Mouse (Mus musculus) hindbrain, embryonic 15.5 days (tissue): ENCODE data around the gene 2310011J03Rik. TPM values are rescaled to one million over a fixed set of nuclear protein-coding genes. Genes with fewer than 3 reads are reported as not detected.

Experiments
- ATAC-seq: fragments of 200-750 bp; cut with Nextera tagmentation; 2 replicates; pipeline ENCODE4 v1.8.0; 2017; ENCODE audit warnings: low read depth, moderate number of reproducible peaks, moderate TSS enrichment; ENCODE audit not compliant: low FRiP score
- H3K27ac ChIP-seq: fragments of 300-500 bp; sonication (generic); replicated peaks from 2 replicates; pipeline ENCODE4 v1.5.1; 2015; ENCODE audit warnings: mild to moderate bottlenecking, inconsistent platforms
- H3K27me3 ChIP-seq: fragments of 300-500 bp; sonication (generic); 2 replicates; pipeline ENCODE4 v1.6.1; 2015; ENCODE audit warnings: control low read depth, inconsistent platforms
- H3K36me3 ChIP-seq: fragments of 300-500 bp; sonication (generic); 2 replicates; pipeline ENCODE4 v1.6.1; 2015; ENCODE audit warnings: control low read depth, inconsistent platforms
- H3K4me1 ChIP-seq: fragments of 300-500 bp; sonication (generic); replicated peaks from 2 replicates; pipeline ENCODE4 v1.6.1; 2015; ENCODE audit warnings: control low read depth, inconsistent platforms
- H3K4me2 ChIP-seq: fragments of 300-500 bp; sonication (generic); 2 replicates; pipeline ENCODE4 v1.6.1; 2015; ENCODE audit warnings: moderate library complexity, mild to moderate bottlenecking, inconsistent platforms
- H3K4me3 ChIP-seq: fragments of 300-500 bp; sonication (generic); 2 replicates; pipeline ENCODE4 v1.5.1; 2015; ENCODE audit warnings: mild to moderate bottlenecking, inconsistent platforms
- H3K9ac ChIP-seq: fragments of 300-500 bp; sonication (generic); 2 replicates; pipeline ENCODE4 v1.6.1; 2015; ENCODE audit warnings: inconsistent platforms
- H3K9me3 ChIP-seq: fragments of 300-500 bp; sonication (generic); 2 replicates; pipeline ENCODE4 v1.6.1; 2016; ENCODE audit warnings: control low read depth, inconsistent platforms
- WGBS: fragments of 180-500 bp; shearing (Covaris S2); methylation state at CpG from one replicate; pipeline ENCODE4 v1.1.7; 2015; 5-methylcytosine and 5-hydroxymethylcytosine counted together
- polyA plus RNA-seq: library from polyadenylated mRNA; unstranded; fragments of >200 nt; fragmentation: Nextera tagmentation; extraction: Ambion mirVana; gene quantifications from 2 replicates; pipeline ENCODE4 v1.2.1, GENCODE M21; 2015

Gene 2310011J03Rik
- polyA plus RNA-seq, 1 experiment from 2014 or later, result 30.1 TPM

- WGBS, result 1% methylated on average over 46 of the region's 46 CpGs
- H3K9ac ChIP-seq, result peak overlapping the region; percentile 51
- no peaks in the 10 kb centered on the region for H3K27me3 ChIP-seq
- no peaks in the 10 kb centered on the region for H3K9me3 ChIP-seq
- H3K27ac ChIP-seq, result no peak overlapping the region; the same call in 1 of the 2 replicates
- ATAC-seq, result 0 out of 2 replicates have a peak, but pooled peaks have one; percentile 9
- H3K36me3 ChIP-seq, result no peaks in the 10 kb centered on the region
- peak overlapping the region; percentile 50 for H3K4me3 ChIP-seq
- H3K4me2 ChIP-seq, result peak overlapping the region; percentile 93
- peaks cover 26% of the 10 kb centered on the region for H3K4me1 ChIP-seq
These were observed 3.2 kb upstream of the 2310011J03Rik start for GRCm38 (mm10) chr10:80323261-80324119.

DNA sequence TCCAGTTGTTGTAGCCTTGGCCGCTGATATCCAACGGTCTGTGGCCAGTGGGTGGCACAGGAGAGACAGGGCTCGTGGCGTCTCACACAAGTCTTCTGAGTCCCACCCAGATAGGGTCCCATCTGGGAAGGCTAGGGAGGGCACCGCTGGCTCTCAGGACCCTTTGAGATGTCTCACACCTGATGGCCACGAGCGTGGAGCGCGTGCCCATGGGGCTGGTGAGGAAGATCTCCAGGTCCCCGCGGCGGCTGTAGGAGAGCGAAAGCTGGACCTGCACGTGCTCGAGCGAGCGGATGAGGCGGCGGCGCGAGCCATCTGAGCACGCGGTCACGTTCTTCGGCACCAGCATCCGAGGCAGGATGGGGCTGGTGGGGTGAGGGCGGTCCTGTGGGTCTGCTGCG, 2.5 kb upstream of the 2310011J03Rik start:
- WGBS, result 3% methylated on average over 28 of the region's 28 CpGs
- peaks cover 28% of the 10 kb centered on the region for H3K4me1 ChIP-seq
- peaks cover 1% of the 10 kb centered on the region; the same call in 1 of the 2 replicates for H3K36me3 ChIP-seq
- peak overlapping the region; percentile 50 for H3K4me3 ChIP-seq
- H3K27me3 ChIP-seq, result no peaks in the 10 kb centered on the region
- H3K9ac ChIP-seq, result peak overlapping the region; percentile 51
- H3K4me2 ChIP-seq, result peak overlapping the region; percentile 93
- 0 out of 2 replicates have a peak, but pooled peaks have one; percentile 3 for ATAC-seq
- no peak overlapping the region for H3K27ac ChIP-seq
- H3K9me3 ChIP-seq, result no peaks in the 10 kb centered on the region

DNA sequence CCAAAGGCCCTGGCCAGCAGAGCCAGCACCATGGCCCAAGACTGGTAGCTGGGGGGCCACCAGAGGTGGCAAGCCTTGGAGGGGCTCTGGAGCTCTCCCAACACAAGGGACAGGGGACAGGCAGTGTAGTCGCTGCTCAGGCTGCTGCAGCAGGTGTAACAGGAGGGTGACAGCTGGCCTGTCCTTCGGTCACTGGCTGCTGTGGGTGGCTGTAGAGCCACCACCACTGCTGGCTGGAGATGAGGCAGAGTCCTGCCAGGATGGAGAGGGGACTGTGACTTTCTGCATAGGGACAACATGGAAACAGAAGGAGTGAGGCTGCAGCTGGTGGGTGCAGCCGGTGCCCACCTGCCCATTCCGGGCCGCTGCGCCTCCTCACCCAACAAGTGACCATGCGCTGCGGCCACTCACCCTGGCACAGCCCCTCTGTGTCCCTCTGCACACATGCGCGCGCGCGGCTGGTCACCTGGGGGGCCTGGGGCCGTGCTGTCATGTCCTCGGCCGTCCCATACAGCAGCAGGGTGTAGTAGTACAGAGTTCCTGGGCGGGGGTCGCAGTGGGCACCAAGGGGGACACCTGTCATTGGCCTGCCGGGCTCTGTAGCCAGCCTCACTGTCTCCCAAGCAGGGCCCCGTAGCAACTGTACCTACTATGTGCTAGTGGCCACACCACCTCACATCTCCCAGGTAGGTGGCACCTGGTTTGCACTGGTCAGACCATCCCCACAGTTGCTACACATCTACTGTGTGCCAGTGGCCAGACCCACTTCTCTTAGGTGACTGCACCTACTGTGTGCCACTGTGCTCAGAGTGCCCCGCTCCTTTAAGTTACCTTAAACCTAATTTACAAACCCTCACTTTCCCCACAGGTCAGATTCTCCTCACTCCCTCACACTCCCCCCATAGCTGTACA, 1.6 kb upstream of the 2310011J03Rik start:
- peaks cover 10% of the 10 kb centered on the region for H3K36me3 ChIP-seq
- no peak overlapping the region for H3K9ac ChIP-seq
- H3K27me3 ChIP-seq, result no peaks in the 10 kb centered on the region
- H3K4me3 ChIP-seq, result peak overlapping the region; percentile 50; the same call in 1 of the 2 replicates
- WGBS, result 90% methylated on average over 21 of the region's 21 CpGs
- no peaks in the 10 kb centered on the region for H3K9me3 ChIP-seq
- no peak overlapping the region for H3K27ac ChIP-seq
- ATAC-seq, result no peak
- peaks cover 28% of the 10 kb centered on the region for H3K4me1 ChIP-seq
- peak overlapping the region; percentile 93 for H3K4me2 ChIP-seq

DNA sequence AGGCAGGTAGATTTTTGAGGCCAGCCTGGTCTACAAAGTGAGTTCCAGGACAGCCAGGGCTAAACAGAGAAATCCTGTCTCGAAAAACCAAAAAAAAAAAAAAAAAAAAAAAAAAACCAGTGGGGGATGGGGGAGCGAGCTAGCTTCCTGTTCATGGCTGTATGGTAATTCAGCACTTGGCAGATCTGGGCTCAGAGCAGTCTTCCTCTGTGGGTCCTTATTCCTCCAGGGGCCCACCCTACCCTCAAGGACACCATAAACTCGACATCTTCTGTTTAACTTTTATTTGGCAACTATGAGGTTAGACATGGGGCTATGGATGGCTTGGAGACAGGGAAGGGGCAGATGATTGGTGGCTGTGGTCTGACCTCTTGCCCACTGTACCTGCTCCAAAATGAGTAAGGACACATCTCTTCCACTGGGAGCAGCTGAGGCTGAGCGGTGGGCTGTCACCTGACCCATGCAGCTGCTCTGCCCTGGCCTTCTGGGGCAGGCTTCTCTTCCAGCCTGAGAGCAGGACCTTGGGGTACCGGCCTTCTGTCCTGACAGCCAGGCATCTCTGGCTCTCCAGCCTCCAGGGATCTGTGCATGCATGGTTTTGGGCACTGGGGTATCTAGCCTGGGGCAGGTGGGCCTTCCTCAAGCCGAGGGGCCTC, 805 bp upstream of the 2310011J03Rik start:
- Histone ChIP-seq H3K4me1 (peaks cover 33% of the 10 kb centered on the region), H3K9me3 (no peaks in the 10 kb centered on the region), H3K27me3 (no peaks in the 10 kb centered on the region), H3K4me2 (peak overlapping the region; percentile 91; the same call in 1 of the 2 replicates), H3K27ac (no peak overlapping the region), H3K9ac (no peak overlapping the region), H3K4me3 (no peak overlapping the region), H3K36me3 (peaks cover 16% of the 10 kb centered on the region)
- 72% methylated on average over 6 of the region's 6 CpGs for WGBS
- ATAC-seq, result no peak

- ATAC-seq, result no peak
- no peak overlapping the region for H3K9ac ChIP-seq
These were observed 3.3 kb downstream of the 2310011J03Rik start for GRCm38 (mm10) chr10:80317011-80317410.

GRCm38 (mm10) chr10:80316359-80316781, 4.0 kb downstream of the 2310011J03Rik start:
- H3K9ac ChIP-seq, result no peak overlapping the region
- no peaks in the 10 kb centered on the region for H3K9me3 ChIP-seq
- H3K4me2 ChIP-seq, result no peak overlapping the region
- no peak overlapping the region for H3K4me3 ChIP-seq
- 28% methylated on average over 11 of the region's 11 CpGs for WGBS
- no peaks in the 10 kb centered on the region for H3K27me3 ChIP-seq
- peaks cover 55% of the 10 kb centered on the region for H3K4me1 ChIP-seq
- no peak for ATAC-seq
- 0 out of 2 replicates have a peak overlapping the region, but pooled peaks have one; percentile 14 for H3K27ac ChIP-seq
- H3K36me3 ChIP-seq, result peaks cover 64% of the 10 kb centered on the region

More at GRCm38 (mm10) chr10:80317011-80317410, 3.3 kb downstream of the 2310011J03Rik start:
- Histone ChIP-seq H3K4me1 (peaks cover 55% of the 10 kb centered on the region), H3K9me3 (no peaks in the 10 kb centered on the region), H3K4me3 (no peak overlapping the region), H3K4me2 (no peak overlapping the region), H3K27me3 (no peaks in the 10 kb centered on the region), H3K36me3 (peaks cover 57% of the 10 kb centered on the region), H3K27ac (no peak overlapping the region)
- 53% methylated on average over 10 of the region's 10 CpGs for WGBS

- 56% methylated on average over 27 of the region's 27 CpGs for WGBS
- H3K9ac ChIP-seq, result no peak overlapping the region
These were observed 5.0 kb downstream of the 2310011J03Rik start for GRCm38 (mm10) chr10:80315315-80315714.

DNA sequence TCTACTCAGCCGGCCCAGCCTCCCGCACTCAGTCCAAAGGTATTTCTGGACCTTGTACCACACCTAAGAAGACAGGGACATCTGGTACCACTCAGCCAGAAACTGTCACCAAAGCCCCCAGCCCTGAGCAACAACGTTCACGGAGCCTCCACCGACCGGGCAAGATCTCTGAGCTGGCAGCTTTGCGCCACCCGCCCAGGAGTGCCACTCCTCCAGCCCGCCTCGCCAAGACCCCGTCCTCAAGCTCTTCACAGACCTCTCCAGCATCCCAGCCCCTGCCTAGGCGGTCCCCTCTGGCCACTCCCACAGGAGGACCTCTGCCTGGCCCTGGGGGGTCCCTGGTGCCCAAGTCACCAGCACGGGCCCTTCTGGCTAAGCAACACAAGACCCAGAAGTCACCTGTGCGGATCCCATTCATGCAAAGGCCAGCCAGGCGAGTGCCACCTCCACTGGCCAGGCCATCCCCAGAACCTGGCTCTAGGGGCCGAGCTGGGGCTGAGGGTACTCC, 5.8 kb downstream of the 2310011J03Rik start:
- 67% methylated on average over 16 of the region's 16 CpGs for WGBS
- H3K9ac ChIP-seq, result no peak overlapping the region
- H3K4me2 ChIP-seq, result no peak overlapping the region

More at GRCm38 (mm10) chr10:80315315-80315714, 5.0 kb downstream of the 2310011J03Rik start:
- Histone ChIP-seq H3K36me3 (peaks cover 69% of the 10 kb centered on the region), H3K27ac (no peak overlapping the region), H3K4me2 (no peak overlapping the region), H3K4me3 (no peak overlapping the region), H3K27me3 (no peaks in the 10 kb centered on the region), H3K4me1 (peaks cover 55% of the 10 kb centered on the region), H3K9me3 (no peaks in the 10 kb centered on the region)
- no peak for ATAC-seq

GRCm38 (mm10) chr10:80313627-80314201, 6.6 kb downstream of the 2310011J03Rik start:
- Histone ChIP-seq H3K27ac (no peak overlapping the region), H3K27me3 (no peaks in the 10 kb centered on the region), H3K36me3 (peaks cover 79% of the 10 kb centered on the region), H3K9me3 (no peaks in the 10 kb centered on the region), H3K4me1 (peaks cover 41% of the 10 kb centered on the region), H3K4me3 (no peak overlapping the region), H3K4me2 (no peak overlapping the region), H3K9ac (no peak overlapping the region)
- ATAC-seq, result no peak
- 54% methylated on average over 20 of the region's 20 CpGs for WGBS

More for the DNA sequence above, 5.8 kb downstream of the 2310011J03Rik start:
- H3K36me3 ChIP-seq, result peaks cover 71% of the 10 kb centered on the region
- H3K27me3 ChIP-seq, result no peaks in the 10 kb centered on the region
- H3K4me1 ChIP-seq, result peaks cover 49% of the 10 kb centered on the region
- ATAC-seq, result no peak
- H3K27ac ChIP-seq, result no peak overlapping the region
- no peak overlapping the region for H3K4me3 ChIP-seq
- no peaks in the 10 kb centered on the region for H3K9me3 ChIP-seq

GRCm38 (mm10) chr10:80312586-80313504, 7.5 kb downstream of the 2310011J03Rik start:
- no peak overlapping the region for H3K4me3 ChIP-seq
- peaks cover 37% of the 10 kb centered on the region for H3K4me1 ChIP-seq
- no peaks in the 10 kb centered on the region for H3K9me3 ChIP-seq
- H3K36me3 ChIP-seq, result peaks cover 87% of the 10 kb centered on the region
- no peak for ATAC-seq
- 67% methylated on average over 54 of the region's 54 CpGs for WGBS
- H3K27me3 ChIP-seq, result no peaks in the 10 kb centered on the region
- H3K9ac ChIP-seq, result no peak overlapping the region
- no peak overlapping the region for H3K4me2 ChIP-seq
- H3K27ac ChIP-seq, result no peak overlapping the region
